Mouse (Mus musculus): ENCODE measurements around the gene Etfdh.

GRCm38 (mm10) chr3:79569351-79569681, 60.0 kb downstream of the Etfdh start:
- no peak for TF ChIP-seq CTCF (IDR thresholded peaks at IDR 0.05; ENCODE audit: low read depth, low read length)
- TF ChIP-seq POLR2A (IDR thresholded peaks at IDR 0.05; ENCODE audit: extremely low read depth, insufficient read depth, low read length) = no peak
